Mouse (Mus musculus) pancreas, adult 10 weeks (tissue): ENCODE measurements around the gene Vps26b. TPM values are rescaled to one million over a fixed set of nuclear protein-coding genes. Genes with fewer than 3 reads are reported as not detected.

Experiments used
- polyA plus RNA-seq: library from polyadenylated mRNA; stranded (reverse); fragments of 350-450 nt; fragmentation: Illumina TruSeq; extraction: RNeasy Lipid Tissue Mini Kit (QIAGEN cat#74804); gene quantifications from one replicate; pipeline ENCODE4 v1.2.3, GENCODE M21; 2015; ENCODE audit warnings: low read depth, low replicate concordance; ENCODE audit not compliant: insufficient read depth

The Vps26b gene
- 5.3 TPM for polyA plus RNA-seq

DNA sequence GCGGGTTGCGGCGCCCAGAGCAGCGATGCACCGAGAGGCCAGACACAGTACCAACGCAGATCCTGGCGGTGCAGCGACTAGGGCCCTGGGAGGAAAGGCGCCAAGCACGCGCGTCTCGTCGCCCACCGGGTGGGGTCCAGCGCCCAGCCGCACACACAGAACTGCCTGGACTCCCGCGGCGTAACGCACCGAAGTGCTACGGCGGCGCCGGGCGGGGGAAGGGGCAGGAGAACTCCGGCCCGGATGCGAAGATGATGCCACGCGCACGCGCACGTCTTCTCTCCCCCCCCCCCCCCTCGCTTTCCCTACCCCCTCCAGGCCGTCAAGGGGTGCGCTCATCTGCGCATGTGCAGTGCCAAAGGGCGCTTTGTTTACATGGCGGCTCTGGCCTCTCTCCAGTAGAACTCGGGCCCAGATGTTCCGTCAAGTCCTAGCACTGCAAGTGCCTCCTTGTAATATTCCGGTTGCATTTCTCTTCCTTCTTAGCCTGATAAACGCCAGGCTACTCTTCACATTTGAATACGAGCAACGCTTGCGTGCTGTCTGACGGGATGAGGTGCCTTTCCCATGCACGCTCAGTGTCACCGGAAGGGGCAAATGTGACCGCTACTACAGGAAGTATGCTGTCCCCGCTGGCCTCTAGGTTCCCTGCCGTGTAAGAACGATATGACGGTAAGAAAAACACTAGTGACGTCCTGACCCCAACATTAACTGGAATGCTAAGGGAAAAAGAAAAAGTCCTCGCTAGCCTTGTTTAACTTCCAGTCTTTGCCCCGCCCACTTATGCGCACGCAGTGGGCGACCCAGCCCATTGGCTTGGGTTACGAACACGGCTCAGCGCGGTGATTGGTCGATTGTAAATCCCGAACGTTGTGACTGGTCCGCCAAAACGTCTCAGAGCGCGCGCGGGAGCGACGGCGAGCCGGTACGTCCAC is at the start of gene Vps26b, which contains the start of gene Ncapd3:
Gene Vps26b (minus strand): TSS at position 238 of the 935 bp plus-strand sequence.
Gene Ncapd3 (plus strand): TSS at position 348 of the 935 bp plus-strand sequence.

DNA sequence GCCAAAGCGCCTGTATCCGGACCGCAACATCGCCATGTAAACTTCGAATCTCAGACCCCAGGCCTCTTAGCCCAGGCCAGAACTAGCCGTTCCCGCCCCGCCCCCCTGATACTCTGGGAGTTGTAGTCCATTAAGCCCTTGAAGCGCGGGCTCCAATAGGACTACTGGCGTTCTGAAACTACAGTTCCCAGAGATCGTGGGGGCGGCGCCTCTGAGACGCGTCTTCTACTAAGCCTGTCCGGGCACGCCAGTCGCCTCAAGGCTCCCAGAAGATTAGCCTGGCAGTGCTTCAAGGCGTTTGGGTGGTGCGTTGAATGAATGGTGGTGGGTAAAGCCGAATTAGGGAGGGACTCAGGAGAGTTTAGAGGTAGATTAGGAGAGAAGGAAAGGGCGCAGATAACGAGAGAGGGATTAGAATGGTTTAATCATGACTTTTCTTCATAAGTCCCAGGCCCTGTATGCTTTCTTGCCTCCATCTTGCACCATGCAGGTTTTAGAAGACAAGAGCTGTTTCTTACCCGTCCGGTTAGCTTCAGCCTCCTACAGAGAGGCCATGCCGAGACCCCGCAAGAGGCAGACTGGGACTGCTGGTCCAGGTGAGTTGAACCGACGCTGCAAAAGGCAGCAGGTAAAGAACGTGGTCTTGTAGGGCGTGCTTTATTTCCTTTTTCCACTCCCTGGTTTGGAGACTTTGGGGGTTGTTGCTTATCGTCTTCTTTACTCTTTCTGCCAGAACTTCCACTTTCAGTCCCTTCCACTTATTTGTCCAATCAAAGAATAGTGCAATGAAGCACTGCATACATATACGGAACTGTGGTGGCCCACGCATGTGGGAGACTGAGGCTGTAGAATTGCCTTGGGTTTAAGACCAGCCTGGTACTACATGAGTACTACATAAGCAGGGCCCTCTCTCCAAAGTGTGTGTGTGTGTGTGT is 30.1 kb downstream of the Vps26b start, which contains the start of the genes Acad8 and Thyn1:
Gene Acad8 (minus strand): TSS at position 106 of the 935 bp plus-strand sequence.
Gene Thyn1 (plus strand): TSS at position 250 of the 935 bp plus-strand sequence.

Other genes starting within 250 kb of the Vps26b start
- 4.6 TPM for gene Glb1l2, start 223.6 kb downstream of the Vps26b start, polyA plus RNA-seq
- not detected for gene Glb1l3, start 169.2 kb downstream of the Vps26b start, polyA plus RNA-seq
- gene Gm1110, start 107.0 kb downstream of the Vps26b start, polyA plus RNA-seq = not detected
- 12.7 TPM for gene Acad8, start 30.5 kb downstream of the Vps26b start, polyA plus RNA-seq
- 12.8 TPM for gene Thyn1, start 30.4 kb downstream of the Vps26b start, polyA plus RNA-seq
- 3.7 TPM for gene Ncapd3, start 110 bp upstream of the Vps26b start, polyA plus RNA-seq
- 15.0 TPM for gene Jam3, start 125.4 kb upstream of the Vps26b start, polyA plus RNA-seq